Mouse (Mus musculus) monocyte, adult 5-6 weeks (primary cell): ENCODE measurements around the gene Map6. TPM values are rescaled to one million over a fixed set of nuclear protein-coding genes. Genes with fewer than 3 reads are reported as not detected.

Experiments
- ATAC-seq: fragments of 153-309, 156-312 bp; replicated peaks from 2 replicates; pipeline ENCODE4 v1.8.0; 2017; ENCODE audit warnings: mild to moderate bottlenecking; ENCODE audit not compliant: low TSS enrichment, insufficient number of reproducible peaks, severe bottlenecking, poor library complexity, low FRiP score
- total RNA-seq: library from RNA; stranded (forward); fragments of 200-1000, 200-491, 200-594 nt; gene quantifications from 3 replicates; pipeline ENCODE4 v1.2.3, GENCODE M21; 2017

Map6 gene
- total RNA-seq, 1 experiment from 2014 or later: not detected

- ATAC-seq: no peak
These were observed 37.7 kb downstream of the Map6 start for GRCm38 (mm10) chr7:99304949-99305372.

GRCm38 (mm10) chr7:99305688-99306087 is 38.4 kb downstream of the Map6 start:
- ATAC-seq: no peak

GRCm38 (mm10) chr7:99306640-99307039 is 39.4 kb downstream of the Map6 start:
- no peak for ATAC-seq

DNA sequence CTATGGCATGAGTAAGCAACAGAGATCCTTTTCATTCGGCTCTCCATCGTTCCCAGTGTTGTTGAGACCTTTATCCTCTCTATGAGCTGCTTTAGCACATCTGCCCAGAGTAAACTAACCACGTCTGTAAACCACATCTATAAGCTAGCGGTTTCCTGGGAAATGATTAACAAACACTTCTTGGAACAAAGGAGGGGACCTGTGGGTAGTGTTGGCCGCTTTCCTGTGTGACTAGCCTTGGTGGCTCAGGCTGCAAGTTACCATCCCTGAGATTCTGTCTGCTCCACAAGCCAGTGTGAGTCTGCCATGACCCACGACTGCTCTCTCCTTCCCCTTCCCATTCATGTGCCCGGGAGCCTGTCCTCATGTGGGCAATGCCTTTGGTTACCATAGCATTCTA is 44.2 kb downstream of the Map6 start:
- ATAC-seq: no peak

DNA sequence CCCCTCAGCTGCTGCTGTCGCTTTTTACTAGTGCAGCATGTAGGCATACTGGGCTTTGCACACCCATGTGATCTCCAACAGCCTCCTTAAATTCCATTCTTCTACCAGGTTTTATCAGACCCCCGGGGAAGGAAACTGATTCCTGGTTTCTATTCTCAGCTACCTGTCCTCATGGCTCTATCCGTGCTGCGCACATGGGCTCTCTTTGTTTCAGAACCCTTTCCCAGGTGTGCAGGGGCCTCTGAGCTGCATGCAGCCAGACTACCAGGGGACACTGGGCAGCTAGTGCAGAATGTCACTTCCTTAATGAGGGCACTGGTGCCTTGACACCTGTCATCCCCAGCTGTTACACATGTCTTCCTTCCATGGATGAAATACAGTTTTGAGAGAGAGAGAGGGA is 44.8 kb downstream of the Map6 start:
- ATAC-seq: no peak

GRCm38 (mm10) chr7:99312671-99313143 is 45.5 kb downstream of the Map6 start:
- no peak for ATAC-seq

GRCm38 (mm10) chr7:99313253-99313652 is 46.0 kb downstream of the Map6 start:
- no peak for ATAC-seq

GRCm38 (mm10) chr7:99314565-99314964 is 47.3 kb downstream of the Map6 start:
- ATAC-seq: no peak

- ATAC-seq: no peak
These were observed 49.0 kb downstream of the Map6 start for GRCm38 (mm10) chr7:99316207-99316606.

- no peak for ATAC-seq
These were observed 50.2 kb downstream of the Map6 start for GRCm38 (mm10) chr7:99317475-99317874.

DNA sequence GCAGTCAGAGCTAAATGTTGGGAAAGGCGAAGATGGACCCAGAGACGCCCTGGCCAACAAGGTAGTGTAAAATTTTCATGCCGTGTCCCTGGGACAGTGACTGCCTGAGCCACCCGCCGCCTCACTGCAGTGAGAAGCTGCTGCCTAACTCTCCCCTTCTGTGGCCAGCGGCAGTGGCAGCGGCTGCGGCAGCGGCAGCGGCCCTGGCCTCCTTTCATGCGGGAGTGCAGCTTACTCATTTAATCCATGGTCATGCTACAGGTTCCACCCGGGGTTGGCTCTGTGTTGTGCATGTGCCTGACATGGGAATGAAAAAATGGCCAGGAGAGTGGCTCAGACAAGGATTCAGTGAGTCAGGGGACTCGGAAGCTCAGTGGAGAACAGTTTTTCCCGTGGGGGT is 53.3 kb downstream of the Map6 start:
- ATAC-seq: no peak

DNA sequence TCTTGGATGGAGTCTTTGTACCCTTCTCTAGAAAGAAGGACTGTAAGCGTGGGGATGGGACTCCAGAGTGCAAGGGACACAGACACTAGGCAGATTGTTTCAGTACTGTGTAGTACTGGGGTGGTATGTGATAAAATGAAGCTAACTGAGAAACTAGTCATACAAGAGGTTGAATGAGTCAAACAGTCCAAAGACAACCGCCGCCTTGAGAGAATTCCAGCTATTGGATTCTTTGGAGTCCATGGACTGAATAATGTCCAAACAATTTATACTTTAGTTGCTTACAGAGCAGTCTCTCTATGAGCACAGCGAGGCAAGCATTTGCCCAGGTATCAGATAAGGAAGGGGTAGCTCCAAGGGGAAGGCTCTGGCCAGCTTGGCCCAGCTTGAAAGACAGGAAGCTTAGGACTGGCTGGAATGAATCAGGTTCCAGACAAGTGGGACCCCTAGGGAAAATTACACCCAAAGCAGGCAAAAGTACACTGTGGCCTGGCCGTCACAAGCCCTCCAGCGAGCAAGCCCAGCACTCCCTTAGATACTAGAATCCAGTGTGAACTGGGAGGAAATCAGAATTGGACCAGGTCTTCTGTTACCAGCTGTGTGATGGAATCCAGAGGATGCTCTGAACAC is 55.6 kb downstream of the Map6 start:
- no peak for ATAC-seq

DNA sequence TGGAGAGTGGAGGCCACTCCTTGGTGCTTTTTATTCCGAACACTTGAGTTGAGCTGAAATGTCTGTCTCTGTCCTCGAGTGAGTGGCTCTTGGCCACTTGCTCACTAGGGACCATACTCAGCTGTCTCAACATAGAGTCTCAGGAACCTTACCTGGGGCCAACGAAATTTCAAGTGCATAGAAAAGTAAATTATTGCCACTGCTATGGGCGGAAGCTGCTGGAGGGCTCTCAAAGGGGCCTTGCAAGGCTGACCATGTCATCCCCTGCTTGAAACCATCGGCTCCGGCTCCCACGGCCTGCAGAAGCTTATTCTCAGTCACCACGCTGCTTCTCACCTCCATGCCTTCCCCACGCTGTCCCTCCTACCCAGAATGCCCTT is 56.1 kb downstream of the Map6 start:
- no peak for ATAC-seq

GRCm38 (mm10) chr7:99324810-99325209 is 57.6 kb downstream of the Map6 start:
- ATAC-seq: no peak

GRCm38 (mm10) chr7:99326128-99326527 is 58.9 kb downstream of the Map6 start:
- ATAC-seq: no peak

DNA sequence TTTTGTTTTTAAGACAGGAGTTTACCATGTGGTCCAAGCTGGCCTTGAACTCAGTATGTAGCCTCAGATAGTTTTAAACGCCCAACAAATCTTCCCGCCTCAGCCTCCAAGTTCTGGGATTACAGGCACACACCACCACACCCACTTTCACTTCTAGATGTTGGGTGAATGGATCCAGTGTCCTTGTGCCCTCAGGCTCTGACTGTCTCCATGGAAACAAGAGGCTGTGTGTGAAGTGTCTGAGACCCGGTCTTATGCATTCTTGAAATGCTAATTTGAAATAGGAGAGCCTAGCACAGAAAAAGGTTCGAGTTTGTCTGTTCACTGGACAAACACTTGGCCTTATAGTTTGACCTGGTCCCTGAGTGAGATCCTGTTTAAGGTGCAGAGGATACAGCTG is 61.6 kb downstream of the Map6 start:
- no peak for ATAC-seq

- ATAC-seq: no peak
These were observed 62.8 kb downstream of the Map6 start for GRCm38 (mm10) chr7:99330012-99330411.

GRCm38 (mm10) chr7:99332774-99333480 is 65.7 kb downstream of the Map6 start:
- ATAC-seq: no peak

GRCm38 (mm10) chr7:99340736-99341135 is 73.5 kb downstream of the Map6 start:
- no peak for ATAC-seq

DNA sequence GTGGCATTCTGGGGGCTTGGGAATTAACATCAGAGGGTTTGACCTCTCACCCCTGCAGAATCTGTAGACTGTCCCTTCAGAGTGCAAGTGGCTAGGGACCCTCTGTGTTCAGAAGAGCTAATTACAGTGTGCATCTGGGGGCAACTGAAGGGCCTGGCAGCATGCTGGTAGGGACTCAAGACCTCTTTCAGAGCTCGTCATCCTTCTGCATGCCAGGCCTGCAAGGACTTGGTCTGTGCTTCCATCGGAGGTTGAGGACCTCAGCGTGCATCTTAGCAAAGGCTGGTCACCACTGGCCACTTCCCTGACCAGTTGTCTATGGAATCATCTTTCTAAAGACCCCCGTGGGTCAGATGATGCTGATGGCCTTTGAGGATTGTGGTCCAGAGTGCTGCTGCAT is 76.3 kb downstream of the Map6 start:
- ATAC-seq: no peak
